Mouse (Mus musculus) CD8-positive naive resting alpha-beta T cell, adult 2 months (primary cell): ENCODE measurements around the gene Tmc4.

Source experiments
- DNase-seq, 2 experiments: peaks; one replicate each; pipeline ENCODE4 v3.0.0; 2022; ENCODE audit warnings: low read depth in 2 of 2, low spot score in 2 of 2

Tmc4 gene

GRCm38 (mm10) chr7:3644348-3644671, 33.0 kb downstream of the Tmc4 start:
- no peak for DNase-seq

DNA sequence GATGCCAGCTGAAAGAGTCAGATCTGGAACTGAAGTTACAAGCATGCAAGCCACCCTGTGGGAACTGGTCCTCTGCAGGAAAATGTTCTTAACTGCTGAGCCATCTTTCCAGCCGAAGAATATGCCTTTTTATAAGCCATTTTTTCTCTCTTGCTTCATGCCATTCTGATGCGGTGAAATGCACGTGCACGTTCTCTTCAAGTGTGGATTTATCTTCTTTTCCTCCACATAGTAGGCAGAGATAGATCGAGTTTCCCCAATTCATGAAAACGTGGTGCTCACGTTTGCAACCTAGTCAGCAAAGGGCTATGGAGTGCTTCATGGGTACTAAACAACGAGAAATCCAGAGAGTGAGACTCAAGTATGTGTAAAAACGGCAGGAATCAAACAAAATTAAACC, 33.5 kb downstream of the Tmc4 start:
- no peak for DNase-seq

GRCm38 (mm10) chr7:3643412-3643811, 33.9 kb downstream of the Tmc4 start:
- DNase-seq: no peak

GRCm38 (mm10) chr7:3630478-3630815, 46.9 kb downstream of the Tmc4 start:
- DNase-seq: no peak

- DNase-seq: peak; percentile 87 to 91
Measured at GRCm38 (mm10) chr7:3629543-3630477, 47.5 kb downstream of the Tmc4 start, which contains the start of the genes Tfpt and Prpf31. Tfpt (minus strand) TSS chr7:3629929. Prpf31 (plus strand) TSS chr7:3629985.

- peak in 1 of 2 experiments; percentile 11 for DNase-seq
Measured at GRCm38 (mm10) chr7:3629030-3629429, 48.3 kb downstream of the Tmc4 start.

GRCm38 (mm10) chr7:3617242-3617995, 59.9 kb downstream of the Tmc4 start, which contains the start of gene Ndufa3:
Ndufa3 (plus strand) TSS chr7:3617373.
- peak; percentile 81 to 83 for DNase-seq

GRCm38 (mm10) chr7:3616389-3617241, 60.7 kb downstream of the Tmc4 start:
- DNase-seq: no peak

DNA sequence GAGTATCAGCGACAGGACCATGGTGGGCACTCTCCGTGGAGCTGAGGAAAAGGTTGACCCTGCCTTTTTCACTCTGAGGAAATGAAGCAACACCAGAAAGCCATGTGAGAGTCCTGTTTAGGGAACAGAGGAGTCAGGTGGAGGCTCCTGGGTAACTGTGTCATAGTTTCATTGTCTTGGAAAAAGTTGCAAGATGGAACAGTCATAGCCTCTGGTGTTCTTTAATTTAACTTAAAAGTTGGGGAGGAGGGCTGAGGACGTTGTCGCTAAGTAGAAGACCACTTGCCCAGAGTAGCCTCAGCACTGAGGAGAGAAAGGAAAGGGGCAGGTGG, 61.3 kb downstream of the Tmc4 start, which contains the start of gene Oscar:
Gene Oscar, minus strand, starts transcription at position 101 of the 332 bp plus-strand sequence.
- no peak for DNase-seq
